Mouse (Mus musculus) kidney, adult 18-20 months (tissue): ENCODE measurements around the gene Tubb4b.
"Not testable (repeated sequence)": the region's sequence is repeated elsewhere in the genome, so short reads cannot be mapped to it uniquely, and the experiment has no call there.

ENCODE experiments used
- DNase-seq: peaks from one replicate; pipeline ENCODE4 v3.0.0; 2021

Gene Tubb4b

GRCm38 (mm10) chr2:25224492-25224765, at the start of gene Tubb4b:
Gene Tubb4b (minus strand): TSS chr2:25224702.
- DNase-seq = no peak

- no peak for DNase-seq
Observed at GRCm38 (mm10) chr2:25273010-25273409, 48.5 kb upstream of the Tubb4b start.

- no peak for DNase-seq
Observed at GRCm38 (mm10) chr2:25272515-25272914, 48.0 kb upstream of the Tubb4b start.

- DNase-seq = peak; percentile 99
Observed at GRCm38 (mm10) chr2:25271827-25272511, 47.5 kb upstream of the Tubb4b start, which contains the start of the genes Ssna1 and Anapc2. Gene Ssna1 (minus strand): TSS chr2:25272438. Gene Anapc2 (plus strand): TSS chr2:25272478.

- DNase-seq = no peak
Observed at GRCm38 (mm10) chr2:25267746-25268309, 43.3 kb upstream of the Tubb4b start.

GRCm38 (mm10) chr2:25267241-25267640, 42.7 kb upstream of the Tubb4b start:
- DNase-seq = no peak

- DNase-seq = peak; percentile 72
Observed at GRCm38 (mm10) chr2:25266720-25267119, 42.2 kb upstream of the Tubb4b start.

- peak; percentile 64 for DNase-seq
Observed at GRCm38 (mm10) chr2:25265897-25266656, 41.6 kb upstream of the Tubb4b start.

GRCm38 (mm10) chr2:25264851-25265250, 40.3 kb upstream of the Tubb4b start:
- DNase-seq = peak; percentile 78

- DNase-seq = no peak
Observed at GRCm38 (mm10) chr2:25264286-25264660, 39.8 kb upstream of the Tubb4b start.

- DNase-seq = peak; percentile 19
Observed at GRCm38 (mm10) chr2:25263623-25264285, 39.3 kb upstream of the Tubb4b start.

GRCm38 (mm10) chr2:25262795-25263622, 38.5 kb upstream of the Tubb4b start:
- DNase-seq = peak; percentile 28

GRCm38 (mm10) chr2:25262291-25262767, 37.8 kb upstream of the Tubb4b start, which contains the start of gene Tprn:
Gene Tprn (plus strand): TSS chr2:25262618.
- DNase-seq = peak; percentile 94

- no peak for DNase-seq
Observed at GRCm38 (mm10) chr2:25261870-25262269, 37.4 kb upstream of the Tubb4b start.

- no peak for DNase-seq
Observed at GRCm38 (mm10) chr2:25258887-25259286, 34.4 kb upstream of the Tubb4b start.

GRCm38 (mm10) chr2:25257250-25257649, 32.7 kb upstream of the Tubb4b start:
- not testable (repeated sequence) for DNase-seq

- peak; percentile 51 for DNase-seq
Observed at GRCm38 (mm10) chr2:25256443-25257109, 32.1 kb upstream of the Tubb4b start.

- peak; percentile 92 for DNase-seq
Observed at GRCm38 (mm10) chr2:25255284-25255779, 30.8 kb upstream of the Tubb4b start, which contains the start of gene Tmem203. Gene Tmem203 (plus strand): TSS chr2:25255439.

- DNase-seq = peak; percentile 52
Observed at GRCm38 (mm10) chr2:25252331-25252730, 27.8 kb upstream of the Tubb4b start.

GRCm38 (mm10) chr2:25246183-25247072, 21.9 kb upstream of the Tubb4b start, which contains the start of gene AL732309.1:
Gene AL732309.1 (minus strand): TSS chr2:25246863.
- peak; percentile 36 for DNase-seq
